Mouse (Mus musculus): ENCODE results near the gene C130050O18Rik.
"Not testable (repeated sequence)": the region's sequence is repeated elsewhere in the genome, so short reads cannot be mapped to it uniquely, and the experiment has no call there.

Gene C130050O18Rik

DNA sequence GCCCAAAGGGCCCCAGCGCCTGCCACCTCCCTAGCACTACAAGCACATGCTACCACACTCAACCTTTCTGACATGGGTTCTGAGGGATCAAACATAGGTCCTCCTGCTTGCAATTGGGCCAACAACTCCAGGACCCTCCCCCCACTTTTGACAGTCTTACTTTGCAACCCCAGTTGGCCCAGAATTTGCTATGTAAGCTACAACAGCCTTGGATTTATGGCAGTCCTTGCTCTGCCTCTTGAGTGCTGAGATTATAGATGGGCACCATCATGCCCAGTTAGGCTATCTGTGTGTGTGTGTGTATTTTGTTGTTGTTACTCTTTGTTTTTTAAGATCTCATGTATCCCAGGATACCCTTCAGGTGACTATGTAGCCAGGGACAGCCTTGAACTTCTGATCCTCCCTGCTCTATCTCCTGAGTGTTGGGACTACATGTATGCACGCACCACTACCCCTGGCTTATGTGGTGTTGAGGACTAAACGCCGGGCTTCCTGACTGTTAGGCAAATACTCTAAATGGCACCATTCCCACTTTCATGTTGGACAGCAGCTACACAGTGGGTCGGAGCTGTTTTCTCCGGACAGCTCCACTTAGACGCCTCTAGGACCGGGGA lies 25.2 kb upstream of the C130050O18Rik start:
- no peak for DNase-seq (ENCODE audit: low read depth, low spot score)

DNA sequence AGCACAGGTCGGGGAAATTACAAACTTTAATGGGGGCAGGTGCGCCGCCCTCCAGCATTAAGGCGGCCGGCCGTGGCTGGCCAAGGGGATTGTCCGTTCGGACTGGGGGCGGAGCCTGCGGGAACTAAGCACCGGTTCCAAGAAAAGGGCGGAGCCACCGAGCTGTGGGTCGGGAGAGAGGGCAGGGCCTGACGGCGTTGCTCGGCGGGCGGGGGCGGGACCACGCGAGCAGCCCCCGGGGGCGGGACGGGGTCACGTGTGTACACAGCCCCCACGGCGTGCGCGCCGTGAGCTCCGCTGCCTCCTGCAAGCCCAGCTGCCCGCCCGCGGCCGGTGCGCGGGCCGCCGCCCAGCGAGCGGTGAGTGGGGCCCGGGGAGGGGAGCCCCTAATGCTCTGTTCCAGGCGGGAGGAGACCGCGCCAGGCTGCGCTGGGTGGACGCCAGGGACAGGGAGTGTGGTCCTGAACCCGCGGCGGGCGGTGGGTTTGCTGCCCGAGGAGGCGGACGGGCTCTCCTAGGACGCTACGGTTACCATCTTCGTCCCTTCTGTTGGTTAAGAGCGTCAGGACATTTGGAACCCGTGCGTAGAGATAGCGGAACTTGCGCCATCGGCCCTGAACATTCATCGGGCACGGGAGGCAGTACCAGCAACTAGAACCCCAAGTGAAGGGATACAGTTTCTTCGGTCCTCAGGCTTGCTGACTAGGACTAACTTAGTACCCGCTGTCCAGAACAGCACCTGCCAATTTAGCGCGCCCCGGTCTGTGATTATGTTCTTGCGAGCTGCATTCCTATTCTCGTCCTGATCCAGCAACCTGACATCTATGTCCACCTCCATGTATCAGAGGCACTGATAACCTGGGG lies 24.5 kb upstream of the C130050O18Rik start:
- DNase-seq (ENCODE audit: low read depth, low spot score), result peak; percentile 95

DNA sequence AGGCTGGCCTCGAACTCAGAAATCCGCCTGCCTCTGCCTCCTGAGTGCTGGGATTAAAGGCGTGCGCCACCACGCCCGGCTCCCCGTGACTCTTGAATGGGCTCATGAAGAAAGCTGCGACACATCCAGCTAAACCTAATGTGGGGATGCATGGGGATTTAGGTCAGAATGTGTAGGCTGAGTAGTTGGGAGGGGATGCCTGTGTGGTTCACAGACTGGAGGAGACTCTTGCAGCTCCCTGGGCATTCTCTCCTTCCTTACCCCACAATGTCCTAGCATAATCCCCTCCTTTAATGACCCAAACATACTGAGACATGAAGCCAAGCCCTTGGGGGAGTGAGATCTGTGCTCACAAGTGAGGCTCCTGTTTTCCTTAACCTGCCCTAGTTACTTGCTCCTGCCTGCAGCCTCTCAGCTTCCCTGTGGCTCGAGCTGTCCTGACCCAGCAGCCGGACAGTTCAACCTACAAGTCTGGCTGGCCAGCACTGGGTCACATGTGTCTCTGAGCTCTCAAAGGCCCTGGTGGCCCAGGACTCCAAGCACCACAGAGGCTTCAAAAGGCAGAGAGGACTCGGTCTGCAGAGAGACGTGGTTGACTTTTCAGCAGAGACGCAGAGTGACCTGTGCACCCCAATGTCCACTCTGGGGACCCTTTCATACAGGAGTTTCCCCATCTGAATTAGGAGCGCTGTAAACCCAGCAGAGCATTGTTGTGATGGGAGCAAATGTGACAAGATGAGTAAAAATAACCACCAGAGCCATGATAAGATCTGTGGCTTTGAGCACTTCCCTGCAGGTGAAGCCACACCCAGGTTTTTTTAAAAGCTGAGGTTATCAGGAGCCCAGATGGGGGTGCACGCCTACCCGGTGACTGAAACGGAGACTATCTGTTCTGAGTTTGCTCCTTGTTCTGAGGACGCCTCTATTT lies 23.2 kb upstream of the C130050O18Rik start:
- DNase-seq (ENCODE audit: low read depth, low spot score), result no peak

DNA sequence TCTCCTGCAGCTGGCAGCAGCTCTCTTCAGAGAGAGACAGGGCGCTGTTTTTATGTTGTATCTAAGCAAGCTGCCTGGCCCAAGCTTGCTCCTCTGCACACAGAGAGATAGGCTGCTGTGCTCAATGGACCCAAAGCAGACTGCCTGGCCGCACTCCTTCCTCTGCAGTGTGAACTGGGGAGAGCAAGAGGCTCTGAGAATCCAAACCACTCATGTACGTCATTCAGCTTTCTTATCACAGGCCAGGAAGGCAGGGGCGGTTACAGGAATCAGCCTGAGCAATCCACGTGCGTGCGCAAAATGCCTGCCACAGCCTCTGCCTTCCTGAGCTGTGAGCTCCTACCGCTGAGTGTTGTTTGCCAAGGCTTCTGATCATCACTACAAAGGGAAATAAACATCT lies 22.3 kb upstream of the C130050O18Rik start:
- peak; percentile 82 for DNase-seq (ENCODE audit: low read depth, low spot score)

DNA sequence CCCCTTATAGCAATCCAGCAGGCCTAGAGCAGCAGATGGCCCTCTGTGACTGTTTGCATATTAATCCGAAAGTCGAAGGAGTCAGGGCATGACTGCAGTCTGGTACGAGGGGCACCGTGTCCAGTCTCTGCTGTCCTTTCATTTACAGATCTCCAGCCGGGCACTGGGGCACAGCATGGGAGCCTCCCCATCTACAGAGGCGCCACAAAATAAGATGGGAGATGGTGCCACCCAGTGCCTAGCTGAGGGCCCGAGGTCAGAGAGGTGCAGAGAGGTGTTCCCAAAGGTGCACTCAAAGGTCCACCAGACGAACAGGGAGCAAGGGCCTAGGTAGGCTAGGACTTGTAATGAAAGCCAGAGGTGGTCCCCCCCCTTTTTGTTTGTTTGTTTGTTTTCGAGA lies 21.8 kb upstream of the C130050O18Rik start:
- DNase-seq (ENCODE audit: low read depth, low spot score), result no peak

DNA sequence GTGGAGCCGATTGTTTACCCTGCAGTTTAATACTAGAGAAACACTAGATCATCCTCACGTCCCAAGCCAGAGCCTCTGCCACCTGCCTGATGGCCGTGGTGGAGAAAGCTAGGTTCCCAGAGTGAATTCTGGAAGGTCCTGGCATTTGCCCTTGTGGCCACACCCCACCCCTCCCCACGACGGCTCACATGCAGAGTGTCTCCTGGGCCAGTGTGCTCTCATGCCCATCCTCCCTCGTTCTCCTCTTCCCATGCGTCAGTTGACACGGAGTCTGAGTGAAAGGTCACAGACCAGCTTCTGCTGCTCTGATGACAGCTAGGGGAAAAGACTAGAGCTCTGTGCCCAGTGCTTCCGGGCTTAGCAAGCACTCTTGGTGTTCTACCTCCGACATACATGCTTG lies 20.5 kb upstream of the C130050O18Rik start:
- no peak for DNase-seq (ENCODE audit: low read depth, low spot score)

DNA sequence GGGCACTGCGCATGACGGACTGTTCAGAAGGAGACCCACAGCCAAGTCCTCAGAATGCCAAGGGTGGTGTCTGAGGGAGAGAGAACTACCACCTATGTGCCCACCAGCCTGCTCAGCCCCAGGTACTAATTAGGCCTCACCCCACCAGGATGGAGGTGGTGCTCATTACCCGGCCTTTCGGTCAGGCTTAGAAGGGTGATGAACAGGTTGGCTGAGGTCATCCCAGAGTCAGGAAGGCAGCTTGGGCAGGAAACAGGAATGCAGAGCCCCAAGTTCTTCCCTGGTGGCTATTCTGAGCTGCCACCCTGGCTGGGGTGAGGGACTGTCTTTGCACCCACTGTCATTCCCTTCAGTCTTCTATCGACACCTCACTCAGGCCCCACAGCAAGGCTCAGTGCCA lies 19.0 kb upstream of the C130050O18Rik start:
- no peak for DNase-seq (ENCODE audit: low read depth, low spot score)

DNA sequence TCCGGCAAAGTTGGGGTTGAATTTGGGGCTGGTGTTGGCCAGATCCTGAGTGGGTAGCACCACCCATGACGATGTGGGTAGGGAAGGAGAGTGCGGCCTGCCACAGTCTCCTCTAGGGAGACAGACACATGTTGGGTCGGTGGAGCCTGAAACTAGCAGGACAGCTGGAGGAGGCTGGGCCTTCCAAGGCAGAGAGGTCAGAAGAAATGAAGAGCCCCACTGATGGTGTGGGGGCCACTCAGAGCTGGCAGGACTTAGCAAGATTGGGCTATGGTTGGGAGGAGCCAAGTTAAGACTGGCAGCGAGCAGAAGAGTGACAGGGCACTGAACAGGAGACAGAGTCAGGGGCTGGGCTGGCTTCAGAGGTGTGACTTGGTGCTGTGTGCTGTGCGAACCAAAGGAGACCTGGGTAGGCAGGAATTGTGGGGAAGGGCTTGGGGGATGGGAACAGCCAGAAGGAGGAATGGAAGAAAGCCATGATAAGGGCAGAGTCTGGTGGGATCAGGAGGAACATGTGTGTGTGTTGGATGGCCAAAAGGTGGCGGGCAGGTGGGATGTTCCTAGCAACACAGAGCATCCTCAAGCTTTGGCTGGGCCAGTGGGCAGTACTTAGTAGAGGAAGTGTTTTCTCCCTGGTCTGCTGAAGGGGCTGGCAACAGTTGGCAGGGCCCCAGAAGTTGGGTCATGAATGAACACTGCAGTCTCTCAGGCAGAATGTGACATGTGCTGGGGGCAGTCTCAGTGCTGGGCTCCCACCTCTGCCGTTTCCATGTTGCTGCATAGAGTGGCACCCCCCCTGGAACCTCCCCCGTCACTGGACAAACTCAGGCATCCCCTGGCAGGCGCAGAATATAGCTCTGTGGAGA lies 17.5 kb upstream of the C130050O18Rik start:
- DNase-seq (ENCODE audit: low read depth, low spot score), result no peak

DNA sequence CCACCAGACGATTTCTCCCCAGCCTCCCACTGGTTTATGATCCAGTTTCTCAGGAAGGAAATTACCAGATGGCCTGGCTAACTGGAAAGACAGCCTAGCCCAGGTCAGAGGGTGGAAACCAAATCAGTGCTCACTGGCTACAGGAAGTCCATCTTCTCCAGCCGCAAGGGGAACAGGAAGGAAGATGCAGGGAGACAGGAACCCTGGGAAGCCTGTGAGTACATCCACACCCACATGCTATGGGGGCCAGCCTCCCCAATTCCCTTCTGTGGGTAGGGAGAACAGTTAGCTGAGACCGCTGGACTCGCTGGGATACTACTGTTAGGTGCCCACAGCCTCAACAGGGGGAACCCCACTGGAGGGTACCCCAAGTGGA lies 16.9 kb upstream of the C130050O18Rik start:
- no peak for DNase-seq (ENCODE audit: low read depth, low spot score)

DNA sequence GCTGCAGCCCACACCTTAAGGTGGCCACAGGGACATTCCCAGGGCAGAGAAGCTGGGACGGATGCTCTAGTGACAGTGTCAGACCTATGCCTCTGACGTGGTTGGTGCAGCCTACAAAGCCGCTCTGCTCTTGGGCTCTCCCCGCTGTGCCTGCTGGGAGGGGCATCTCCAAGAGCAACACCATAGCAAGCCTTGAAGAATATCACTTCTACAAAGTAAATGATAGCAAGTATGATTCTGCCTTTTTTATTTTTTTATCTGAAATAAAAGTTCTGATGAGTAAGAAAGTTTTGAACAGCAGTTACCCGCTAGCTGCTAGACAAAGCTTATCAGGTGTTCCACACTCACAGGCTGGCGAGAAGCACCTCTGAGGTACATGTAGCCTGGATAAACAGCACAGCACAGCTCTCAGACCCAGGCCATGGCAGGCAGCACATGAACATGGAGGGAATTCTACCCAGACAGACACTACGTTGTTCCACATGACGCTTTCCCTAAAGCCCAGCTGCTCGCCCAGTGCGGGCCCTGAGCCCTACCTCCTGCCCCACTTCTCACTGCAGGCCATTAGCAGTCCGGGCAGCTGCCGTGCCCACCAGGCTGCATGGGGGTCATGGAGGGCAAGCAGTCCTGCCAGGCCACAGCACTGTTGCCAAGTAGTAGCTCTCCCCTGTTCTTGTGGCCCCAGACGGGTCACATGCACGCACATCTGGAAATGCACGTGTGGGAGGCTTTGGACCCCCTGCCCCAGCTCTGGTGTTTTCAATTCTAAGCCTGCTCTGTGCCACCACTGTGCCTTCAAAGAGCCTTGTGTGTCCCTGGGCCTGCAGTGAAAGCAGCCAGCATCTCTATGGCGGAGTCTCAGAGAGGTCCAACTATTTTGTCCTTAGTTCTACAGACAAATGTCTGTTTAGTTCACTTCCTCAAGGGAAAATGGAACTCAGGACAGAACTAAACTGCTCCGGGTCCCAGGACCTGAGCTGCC lies 16.1 kb upstream of the C130050O18Rik start:
- peak; percentile 72 for DNase-seq (ENCODE audit: low read depth, low spot score)

DNA sequence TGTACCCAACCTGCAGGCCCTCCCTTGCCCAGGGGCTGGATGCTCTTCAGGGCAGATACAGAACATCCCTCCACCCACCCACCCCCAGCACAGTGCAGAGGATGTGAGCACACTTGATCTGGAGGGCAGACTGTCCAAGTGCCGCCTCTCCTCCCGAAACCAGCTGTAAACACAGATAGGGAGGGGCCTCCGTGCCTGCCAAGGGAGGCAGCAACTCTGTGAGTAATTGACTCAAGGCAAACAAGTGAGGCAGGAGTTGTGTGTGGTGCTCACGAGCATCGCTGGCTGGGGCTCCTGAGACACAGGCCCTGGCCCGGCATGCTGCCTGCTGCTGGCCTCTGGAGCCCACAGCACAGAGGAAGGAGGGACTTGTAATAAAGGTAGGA lies 15.4 kb upstream of the C130050O18Rik start:
- DNase-seq (ENCODE audit: low read depth, low spot score), result peak; percentile 80

DNA sequence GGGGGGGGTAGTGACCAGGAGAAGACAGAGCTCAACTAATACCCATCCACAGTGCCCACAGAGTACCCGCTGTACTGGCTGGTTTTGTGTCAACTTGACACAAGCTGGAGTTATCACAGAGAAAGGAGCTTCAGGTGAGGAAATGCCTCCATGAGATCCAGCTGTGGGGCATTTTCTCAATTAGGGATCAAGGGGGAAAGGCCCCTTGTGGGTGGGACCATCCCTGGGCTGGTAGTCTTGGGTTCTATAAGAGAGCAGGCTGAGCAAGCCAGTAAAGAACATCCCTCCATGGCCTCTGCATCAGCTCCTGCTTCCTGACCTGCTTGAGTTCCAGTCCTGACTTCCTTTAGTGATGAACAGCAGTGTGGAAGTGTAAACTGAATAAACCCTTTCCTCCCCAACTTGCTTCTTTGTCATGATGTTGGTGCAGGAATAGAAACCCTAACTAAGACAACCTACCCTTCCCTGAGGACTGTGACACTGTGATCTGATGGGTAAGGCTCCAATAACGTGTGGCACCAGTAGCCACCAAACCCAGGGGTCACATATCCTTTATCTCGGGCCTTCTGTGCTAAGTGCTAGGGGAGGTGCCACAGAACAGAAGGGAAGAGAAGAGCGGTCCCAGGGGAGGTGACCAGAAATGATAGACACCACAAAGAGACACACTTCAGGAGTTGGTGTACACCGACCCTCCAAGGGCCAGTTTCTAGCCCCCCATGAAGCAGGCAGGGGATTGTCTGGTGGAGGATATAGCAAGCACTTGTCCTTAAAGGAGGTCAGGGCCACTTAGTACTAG lies 14.6 kb upstream of the C130050O18Rik start:
- DNase-seq (ENCODE audit: low read depth, low spot score), result not testable (repeated sequence)

DNA sequence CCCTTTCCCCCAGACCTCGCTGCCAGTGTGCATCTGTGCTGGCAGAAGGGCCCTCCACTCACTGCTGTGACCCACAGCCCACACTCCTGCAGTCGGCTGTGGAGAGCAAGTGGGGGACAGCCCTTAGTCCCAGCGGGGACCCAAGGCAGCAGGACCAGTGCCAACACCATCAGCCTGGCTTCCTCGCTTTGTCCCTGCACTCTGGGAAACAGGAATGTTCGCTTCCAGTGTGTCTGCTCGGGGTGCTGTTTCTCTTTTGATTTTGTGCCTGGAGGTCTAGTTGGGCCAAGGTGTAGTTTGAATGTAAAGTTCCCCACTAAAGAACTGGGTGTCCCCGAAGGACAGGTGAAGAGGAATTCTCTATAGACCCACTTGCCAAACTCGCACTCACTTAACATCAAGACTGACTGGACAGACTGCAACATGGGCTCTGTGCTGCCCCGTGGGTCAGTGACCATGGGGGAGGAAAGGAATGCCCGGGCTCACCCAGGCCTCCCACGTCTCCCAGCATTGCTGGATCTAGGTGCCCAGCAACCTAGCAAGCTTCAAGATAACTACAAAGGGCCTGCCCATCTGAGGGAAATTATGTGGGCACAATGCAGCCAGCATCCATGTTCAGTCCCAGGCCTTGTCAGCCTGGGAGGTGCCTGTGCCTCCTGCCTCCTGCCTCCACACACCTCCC lies 13.6 kb upstream of the C130050O18Rik start:
- no peak for DNase-seq (ENCODE audit: low read depth, low spot score)

DNA sequence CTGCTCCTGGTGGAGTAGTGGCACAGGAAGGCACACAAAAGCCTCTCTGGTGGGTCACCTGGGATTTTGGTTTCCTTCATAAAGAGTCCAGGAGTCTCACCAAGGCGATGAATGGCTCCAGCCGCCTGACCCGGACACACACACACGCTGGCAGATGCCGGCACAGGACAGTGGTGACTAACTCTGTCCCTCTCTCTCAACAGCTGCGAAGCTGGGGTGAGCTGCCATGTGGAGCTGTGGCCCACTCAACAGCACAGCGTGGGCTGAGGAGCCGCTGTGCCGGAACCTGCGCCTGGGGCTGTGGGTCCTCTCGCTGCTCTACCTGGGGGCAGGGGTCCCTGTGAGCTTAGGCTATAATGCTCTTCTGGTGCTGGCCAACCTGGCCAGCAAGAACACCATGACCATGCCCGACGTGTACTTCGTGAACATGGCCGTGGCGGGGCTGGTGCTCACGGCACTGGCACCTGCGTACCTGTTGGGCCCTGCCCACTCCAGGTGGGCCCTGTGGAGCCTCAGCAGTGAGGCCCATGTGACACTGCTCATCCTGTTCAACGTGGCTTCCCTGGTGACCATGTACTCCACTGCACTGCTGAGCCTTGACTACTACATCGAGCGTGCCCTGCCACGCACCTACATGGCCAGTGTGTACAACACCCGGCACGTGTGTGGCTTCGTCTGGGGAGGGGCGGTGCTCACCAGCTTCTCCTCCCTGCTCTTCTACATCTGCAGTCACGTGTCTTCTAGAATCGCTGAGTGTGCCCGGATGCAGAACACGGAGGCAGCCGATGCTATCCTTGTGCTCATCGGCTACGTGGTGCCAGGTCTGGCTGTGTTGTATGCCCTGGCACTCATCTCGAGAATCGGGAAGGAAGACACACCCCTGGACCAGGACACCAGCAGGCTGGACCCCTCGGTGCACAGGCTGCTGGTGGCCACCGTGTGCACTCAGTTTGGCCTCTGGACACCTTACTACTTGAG lies 12.6 kb upstream of the C130050O18Rik start:
- DNase-seq (ENCODE audit: low read depth, low spot score), result no peak

DNA sequence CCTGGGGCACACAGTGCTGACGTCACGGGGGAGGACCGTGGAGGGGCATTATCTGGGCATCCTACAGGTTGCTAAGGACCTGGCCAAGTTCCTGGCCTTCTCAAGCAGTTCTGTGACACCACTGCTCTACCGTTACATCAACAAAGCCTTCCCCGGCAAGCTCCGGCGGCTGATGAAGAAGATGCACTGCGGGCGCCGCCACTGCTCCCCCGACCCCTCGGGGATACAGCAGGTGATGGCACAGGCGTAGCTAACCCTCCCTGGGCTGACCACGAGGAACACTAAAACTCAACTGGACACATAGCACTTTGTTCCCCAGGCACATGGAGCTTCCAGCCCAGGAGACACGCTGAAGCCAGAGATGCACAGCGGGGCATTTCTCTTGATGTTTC lies 11.9 kb upstream of the C130050O18Rik start:
- no peak for DNase-seq (ENCODE audit: low read depth, low spot score)

DNA sequence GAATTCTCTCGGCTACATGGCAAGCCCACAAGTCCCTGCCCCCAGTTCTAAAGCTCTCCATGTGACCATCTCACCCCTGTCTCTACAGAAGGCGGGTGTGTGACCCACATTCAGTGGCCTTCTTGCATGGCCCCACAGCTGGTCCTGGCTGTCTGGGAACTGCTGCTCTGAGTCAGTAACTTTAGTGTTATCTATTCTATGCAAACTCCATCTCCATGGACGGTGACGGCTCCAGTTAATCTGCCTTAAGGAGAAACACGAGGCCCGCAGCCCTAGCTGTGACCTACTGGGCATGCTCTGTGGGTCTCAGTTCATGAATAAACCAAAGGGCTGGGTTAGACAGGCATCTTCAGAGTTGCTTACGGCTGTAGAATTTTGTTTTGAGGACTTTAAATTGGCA lies 10.7 kb upstream of the C130050O18Rik start:
- no peak for DNase-seq (ENCODE audit: low read depth, low spot score)

DNA sequence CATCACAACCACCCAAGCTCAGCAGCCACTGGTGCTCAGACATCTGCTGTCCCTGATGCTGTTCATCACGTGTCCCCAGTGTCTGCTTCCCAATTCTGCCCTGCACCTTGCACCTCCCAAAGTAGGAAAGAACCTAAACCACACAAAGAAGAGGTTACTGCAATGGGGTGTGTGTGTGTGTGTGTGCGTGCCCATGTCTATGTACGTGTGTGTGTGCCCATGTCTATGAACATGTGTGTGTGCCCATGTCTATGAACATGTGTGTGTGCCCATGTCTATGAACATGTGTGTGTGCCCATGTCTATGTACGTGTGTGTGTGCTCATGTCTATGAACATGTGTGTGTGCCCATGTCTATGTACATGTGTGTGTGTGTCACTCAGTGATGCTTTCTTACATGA lies 9.6 kb upstream of the C130050O18Rik start:
- DNase-seq (ENCODE audit: low read depth, low spot score), result no peak
